Comparison of ENCODE assay signal across 26 mouse cellular contexts in the genomic region with DNA sequence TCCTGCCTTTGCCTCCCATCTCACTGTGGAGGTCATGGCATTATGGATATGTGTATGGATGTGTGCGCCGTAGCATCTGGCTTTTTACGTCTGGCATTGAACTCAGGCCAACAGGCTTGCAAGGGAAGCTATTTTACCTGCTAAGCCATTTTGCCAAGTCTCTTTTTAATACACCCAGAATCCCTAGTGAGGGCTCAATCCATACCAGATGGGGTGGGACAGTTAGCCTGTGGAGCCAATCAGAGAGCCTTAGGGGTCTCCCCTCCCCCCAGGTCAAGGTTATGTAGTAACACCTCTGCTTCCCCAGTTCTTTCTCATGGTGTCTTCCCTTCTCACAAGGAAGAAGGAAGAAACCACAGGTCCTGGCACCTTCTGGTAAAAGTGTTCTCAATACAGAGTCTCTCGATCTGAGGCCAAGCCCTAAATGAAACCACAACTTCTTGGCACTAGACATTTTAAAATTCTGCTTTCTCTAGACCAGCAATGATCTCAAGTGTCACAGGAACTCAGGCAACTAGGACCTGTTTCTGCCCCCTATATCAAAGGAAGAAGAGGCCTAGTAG. TPM values are rescaled to one million over a fixed set of nuclear protein-coding genes. Genes with fewer than 3 reads are reported as not detected.
A peak's percentile ranks its signal among the peaks of the same experiment; 100 is the strongest.
DNase-seq lines count a peak whose midpoint lies in the region; ATAC-seq and TF ChIP-seq lines count a peak whose summit lies in the region.
"Had no signal": no experiment of that assay in that cellular context is flagged by ENCODE, and none has a peak within 500 bp of the region (broad histone marks: within the 10 kb centered on the region; RNA-seq: fewer than 3 reads in every experiment).

No protein-coding gene starts in this region.

- no peak overlapping the region for H3K9ac ChIP-seq in liver, postnatal 0 days (replicated peaks)
- H3K9ac ChIP-seq in liver, embryonic 11.5 days (ENCODE audit: low read depth, low read length): no peak overlapping the region
- H3K9ac ChIP-seq: forebrain, embryonic 15.5 days; heart, embryonic 15.5 days; hindbrain, embryonic 15.5 days; liver, embryonic 12.5 days; lung, embryonic 14.5 days; midbrain, embryonic 15.5 days; neural tube, embryonic 13.5 days had no signal

- TF ChIP-seq CTCF in liver, postnatal 0 days (IDR thresholded peaks at IDR 0.05; ENCODE audit: low read depth): no peak

- no peak overlapping the region for H3K4me3 ChIP-seq in liver, postnatal 0 days (ENCODE audit: low read depth, low read length)
- H3K4me3 ChIP-seq in liver, embryonic 11.5 days (ENCODE audit: low read depth, low read length): no peak overlapping the region
- H3K4me3 ChIP-seq: embryonic facial prominence, embryonic 10.5 days; forebrain, embryonic 15.5 days; heart, adult 2 months; heart, embryonic 15.5 days; hindbrain, embryonic 15.5 days; liver, embryonic 12.5 days; midbrain, embryonic 15.5 days; neural tube, embryonic 13.5 days had no signal

- TF ChIP-seq EP300 in liver, postnatal 0 days (IDR thresholded peaks at IDR 0.05; ENCODE audit: low read depth): no peak

- 67% methylated on average over 4 of the region's 4 CpGs for WGBS in liver, postnatal 0 days (ENCODE audit: insufficient replicate concordance)
- 82% methylated on average over 4 of the region's 4 CpGs for WGBS in liver, embryonic 11.5 days

- H3K27me3 ChIP-seq in liver, postnatal 0 days (ENCODE audit: insufficient read depth, low read length): no peaks in the 10 kb centered on the region
- H3K27me3 ChIP-seq in liver, embryonic 11.5 days (replicated peaks; ENCODE audit: control insufficient read depth, insufficient read depth, low read length): no peaks in the 10 kb centered on the region
- H3K27me3 ChIP-seq: forebrain, embryonic 15.5 days; heart, embryonic 15.5 days; hindbrain, embryonic 15.5 days; liver, embryonic 12.5 days; midbrain, embryonic 15.5 days; neural tube, embryonic 13.5 days had no signal

- H3K4me2 ChIP-seq in liver, postnatal 0 days (ENCODE audit: low read depth, low read length): no peak overlapping the region
- H3K4me2 ChIP-seq in liver, embryonic 11.5 days: no peak overlapping the region
- H3K4me2 ChIP-seq: forebrain, embryonic 15.5 days; heart, embryonic 15.5 days; hindbrain, embryonic 15.5 days; liver, embryonic 12.5 days; lung, embryonic 14.5 days; midbrain, embryonic 15.5 days; neural tube, embryonic 13.5 days had no signal

- peak overlapping the region; percentile 52 for H3K27ac ChIP-seq in liver, postnatal 0 days (ENCODE audit: low read depth)
- no peak overlapping the region for H3K27ac ChIP-seq in liver, embryonic 11.5 days (ENCODE audit: low read depth, low read length)
- H3K27ac ChIP-seq: embryonic facial prominence, embryonic 10.5 days; forebrain, embryonic 15.5 days; heart, adult 2 months; heart, embryonic 15.5 days; hindbrain, embryonic 15.5 days; liver, embryonic 12.5 days; midbrain, embryonic 15.5 days; neural tube, embryonic 13.5 days had no signal

- H3K36me3 ChIP-seq in liver, postnatal 0 days (replicated peaks; ENCODE audit: insufficient read depth, low read length): no peaks in the 10 kb centered on the region
- no peaks in the 10 kb centered on the region for H3K36me3 ChIP-seq in liver, embryonic 11.5 days (ENCODE audit: control insufficient read depth, insufficient read depth, low read length)
- H3K36me3 ChIP-seq: embryonic facial prominence, embryonic 10.5 days; forebrain, embryonic 15.5 days; heart, embryonic 15.5 days; liver, embryonic 12.5 days; midbrain, embryonic 15.5 days; neural tube, embryonic 13.5 days had no signal

- no peaks in the 10 kb centered on the region for H3K9me3 ChIP-seq in liver, postnatal 0 days (ENCODE audit: low read length)
- no peaks in the 10 kb centered on the region for H3K9me3 ChIP-seq in liver, embryonic 11.5 days (ENCODE audit: control insufficient read depth, low read length)
- H3K9me3 ChIP-seq: embryonic facial prominence, embryonic 10.5 days; forebrain, embryonic 15.5 days; G1E; heart, embryonic 15.5 days; hindbrain, embryonic 15.5 days; liver, embryonic 12.5 days; midbrain, embryonic 15.5 days; neural tube, embryonic 13.5 days had no signal

- peaks cover 23% of the 10 kb centered on the region for H3K4me1 ChIP-seq in liver, postnatal 0 days (ENCODE audit: insufficient read depth)
- peaks cover 5% of the 10 kb centered on the region; the same call in 1 of the 2 replicates for H3K4me1 ChIP-seq in liver, embryonic 11.5 days (replicated peaks; ENCODE audit: control insufficient read depth, insufficient read depth, low read length)

- DNase-seq in liver, postnatal 0 days: no peak
- DNase-seq in liver, embryonic 11.5 days (ENCODE audit: low spot score): no peak
- DNase-seq in testis, postnatal 10 days (ENCODE audit: low spot score): peak; percentile 35
- DNase-seq in frontal cortex, postnatal 25 days (ENCODE audit: low spot score in 2 of 2): no peak
- DNase-seq in adrenal gland, postnatal 14 days: no peak
- DNase-seq: adrenal gland, adult 8-10 months; gastrocnemius, postnatal 10 days; heart, adult 2 months; heart, postnatal 36 days; kidney, adult 9 months; kidney, postnatal 14 days; layer of hippocampus, postnatal 36 days; lung, embryonic 14.5 days; lung, postnatal 36 days; right cerebral cortex, postnatal 4 days had no signal

- ATAC-seq in liver, postnatal 0 days: no peak
- no peak for ATAC-seq in liver, embryonic 11.5 days (replicated peaks; ENCODE audit: low FRiP score)
- peak; percentile 17 for ATAC-seq in CD4-positive, CD25-positive, alpha-beta regulatory T cell, adult 4 months
- ATAC-seq in granulocyte monocyte progenitor cell, adult 5-6 weeks (replicated peaks; ENCODE audit: poor library complexity, severe bottlenecking): peak; percentile 32
- ATAC-seq: forebrain, embryonic 15.5 days; intestine, embryonic 16.5 days; liver, embryonic 12.5 days; midbrain, embryonic 15.5 days had no signal

RNA-seq across cellular contexts. Expression of a gene that starts 29.5 kb away (rescaled TPM):
- polyA plus RNA-seq in liver, postnatal 0 days (2015; fragmentation: Nextera tagmentation; extraction: Ambion mirVana): 14.1 and 16.2 TPM in 2 replicates
- 13.9 and 15.6 TPM in 2 replicates for polyA plus RNA-seq in liver, embryonic 11.5 days (2014; fragmentation: Nextera tagmentation; extraction: Ambion mirVana)
- 10 to 100 TPM; 33.2 to 35.8 TPM for polyA plus RNA-seq in CD4-positive, CD25-positive, alpha-beta regulatory T cell, adult 4 months (2017; shearing (Covaris generic))
- total RNA-seq in granulocyte monocyte progenitor cell, adult 5-6 weeks (2014; fragmentation: Nextera tagmentation): 21.1 and 34.2 TPM in 2 replicates
- total RNA-seq in granulocyte monocyte progenitor cell, adult 5-6 weeks (2017): 15.6 and 16.3 TPM in 2 replicates
- 7.7 and 8.0 TPM in 2 replicates for total RNA-seq in adrenal gland, postnatal 14 days (2021)

RNA-seq across cellular contexts. Expression of a gene that starts 36.5 kb away (rescaled TPM):
- polyA plus RNA-seq in liver, postnatal 0 days (2015; fragmentation: Nextera tagmentation; extraction: Ambion mirVana): 1.7 and 2.2 TPM in 2 replicates
- 4.8 and 5.7 TPM in 2 replicates for polyA plus RNA-seq in liver, embryonic 11.5 days (2014; fragmentation: Nextera tagmentation; extraction: Ambion mirVana)
- polyA plus RNA-seq in CD4-positive, CD25-positive, alpha-beta regulatory T cell, adult 4 months (2017; shearing (Covaris generic)): 100 to 1,000 TPM; 104 to 110 TPM
- 73.0 and 78.4 TPM in 2 replicates for total RNA-seq in granulocyte monocyte progenitor cell, adult 5-6 weeks (2014; fragmentation: Nextera tagmentation)
- total RNA-seq in granulocyte monocyte progenitor cell, adult 5-6 weeks (2017): 22.0 and 28.4 TPM in 2 replicates
- total RNA-seq in adrenal gland, postnatal 14 days (2021): 3.3 and 5.3 TPM in 2 replicates

Comparison
In these comparisons a context has a peak if more than half of its experiments do, and no peak if none do; other contexts are left out.
1. ATAC-seq: peak in CD4-positive, CD25-positive, alpha-beta regulatory T cell, adult 4 months (single experiment) and granulocyte monocyte progenitor cell, adult 5-6 weeks (single experiment); none in liver, postnatal 0 days (single experiment) and liver, embryonic 11.5 days (single experiment).
2. RNA of a gene that starts 36.5 kb away (polyA plus RNA-seq): 104 to 110 TPM in CD4-positive, CD25-positive, alpha-beta regulatory T cell, adult 4 months; 4.8 to 5.7 TPM in liver, embryonic 11.5 days and 1.7 to 2.2 TPM in liver, postnatal 0 days; every median in the first group is over 10 times any median in the second.